Mouse (Mus musculus): ENCODE results near the gene Pth1r. TPM values are rescaled to one million over a fixed set of nuclear protein-coding genes. Genes with fewer than 3 reads are reported as not detected.

The Pth1r gene
- polyA plus RNA-seq, 1 experiment from 2014 or later: 49.7 TPM

DNA sequence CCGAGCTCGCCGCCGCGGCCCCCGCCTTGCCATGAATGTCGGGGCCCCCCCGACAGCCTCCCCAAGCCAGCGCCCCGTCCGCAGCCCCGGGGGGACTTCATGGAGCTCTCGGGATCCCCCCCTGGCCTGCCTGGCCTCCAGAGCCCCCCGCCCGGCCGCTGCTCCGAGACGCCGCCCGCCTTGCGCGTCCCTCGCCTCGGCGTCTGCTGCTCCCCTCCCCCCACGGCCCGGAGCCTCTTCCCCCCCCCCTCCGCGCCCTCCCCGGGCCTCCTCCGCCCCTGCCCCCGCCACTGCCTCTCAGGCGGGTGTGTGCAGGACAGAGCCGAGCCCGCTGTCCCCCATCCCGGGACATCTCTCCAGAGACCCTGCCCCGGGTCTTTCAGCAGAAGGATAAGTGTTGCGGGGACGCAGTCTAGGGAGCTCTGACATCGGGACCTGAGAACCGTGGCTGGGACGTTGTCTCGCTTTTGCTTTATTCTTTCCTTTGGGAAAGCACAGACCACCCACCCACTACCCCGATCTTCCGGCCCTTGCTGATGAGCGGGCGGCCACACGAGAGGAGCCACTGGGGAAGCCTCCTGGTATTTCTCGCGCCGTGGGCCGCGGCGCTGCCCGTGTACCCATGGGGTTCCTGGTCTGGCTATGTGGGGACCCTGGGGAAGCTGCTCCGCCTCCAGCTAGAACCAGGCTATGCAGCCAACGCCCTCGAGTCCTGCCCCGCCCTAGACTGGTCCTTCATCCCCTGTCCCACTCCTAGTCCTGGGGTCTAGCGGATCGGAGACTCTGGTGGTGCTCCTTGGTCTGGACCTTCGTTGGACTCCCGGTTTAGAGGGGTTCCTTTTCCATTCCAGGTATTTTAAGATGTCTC is 3.3 kb downstream of the Pth1r start:
- H3K4me3 ChIP-seq: peak overlapping the region; percentile 90
- no peak for DNase-seq (ENCODE audit: low spot score)
- WGBS: 2% methylated on average over 57 of the region's 63 CpGs
- H3K4me1 ChIP-seq: peaks cover 79% of the 10 kb centered on the region
- H3K36me3 ChIP-seq: peaks cover 17% of the 10 kb centered on the region; the same call in 1 of the 2 replicates
- H3K9me3 ChIP-seq: no peaks in the 10 kb centered on the region
- peaks cover 52% of the 10 kb centered on the region; the same call in 1 of the 2 replicates for H3K27me3 ChIP-seq (ENCODE audit: insufficient read depth, poor library complexity, severe bottlenecking)
- peak overlapping the region; percentile 98 for H3K27ac ChIP-seq

DNA sequence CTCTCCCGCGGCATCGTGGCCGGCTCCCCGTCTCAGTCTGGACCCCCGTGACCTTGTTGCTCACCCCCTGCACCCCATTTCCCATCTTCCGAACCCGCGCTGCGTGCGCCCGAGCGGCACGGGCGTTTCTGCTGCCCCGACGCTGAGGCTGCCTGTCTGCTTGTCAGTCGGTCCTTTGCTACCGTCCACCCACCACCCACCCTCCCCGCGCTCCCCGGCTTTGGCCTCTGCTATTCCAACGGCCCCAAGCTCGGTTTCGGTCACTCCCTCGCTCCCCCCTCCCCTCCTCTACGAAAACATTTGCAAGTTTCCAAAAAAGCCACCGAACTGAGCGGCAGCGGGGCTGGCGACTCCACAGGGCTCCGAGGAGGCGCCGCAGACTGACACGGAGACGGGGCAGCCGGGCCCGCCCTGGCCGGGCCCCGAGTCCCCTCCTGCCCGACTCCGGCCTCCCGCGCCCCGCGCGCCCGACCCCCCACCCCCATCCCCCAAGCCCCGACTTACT is 3.9 kb downstream of the Pth1r start:
- Histone ChIP-seq H3K27me3 (ENCODE audit: insufficient read depth, poor library complexity, severe bottlenecking) (peaks cover 45% of the 10 kb centered on the region; the same call in 1 of the 2 replicates), H3K36me3 (peaks cover 24% of the 10 kb centered on the region), H3K27ac (peak overlapping the region; percentile 98), H3K4me3 (peak overlapping the region; percentile 90), H3K9me3 (no peaks in the 10 kb centered on the region), H3K4me1 (peaks cover 72% of the 10 kb centered on the region)
- WGBS: under 1% methylated on average over 47 of the region's 49 CpGs
- DNase-seq (ENCODE audit: low spot score): no peak

- Histone ChIP-seq H3K36me3 (peaks cover 25% of the 10 kb centered on the region), H3K27ac (peak overlapping the region; percentile 98), H3K4me3 (peak overlapping the region; percentile 90), H3K27me3 (ENCODE audit: insufficient read depth, poor library complexity, severe bottlenecking) (peaks cover 45% of the 10 kb centered on the region; the same call in 1 of the 2 replicates), H3K4me1 (peaks cover 68% of the 10 kb centered on the region), H3K9me3 (no peaks in the 10 kb centered on the region)
- WGBS: under 1% methylated on average over 63 of the region's 71 CpGs
- DNase-seq (ENCODE audit: low spot score): no peak
These were observed 4.5 kb downstream of the Pth1r start for GRCm38 (mm10) chr9:110742295-110742950.

GRCm38 (mm10) chr9:110741711-110742294 is 5.1 kb downstream of the Pth1r start, which contains the start of gene Myl3:
Myl3 (plus strand) TSS chr9:110741861.
- no peak for DNase-seq (ENCODE audit: low spot score)
- Histone ChIP-seq H3K4me3 (peak within 1 kb of the TSS; percentile 90), H3K9me3 (no peaks in the 10 kb centered on the region), H3K27me3 (ENCODE audit: insufficient read depth, poor library complexity, severe bottlenecking) (peaks cover 45% of the 10 kb centered on the region; the same call in 1 of the 2 replicates), H3K36me3 (peaks cover 28% of the 10 kb centered on the region), H3K27ac (peak within 1 kb of the TSS; percentile 98), H3K4me1 (peaks cover 68% of the 10 kb centered on the region)
- WGBS: 2% methylated on average over 17 of the region's 17 CpGs

DNA sequence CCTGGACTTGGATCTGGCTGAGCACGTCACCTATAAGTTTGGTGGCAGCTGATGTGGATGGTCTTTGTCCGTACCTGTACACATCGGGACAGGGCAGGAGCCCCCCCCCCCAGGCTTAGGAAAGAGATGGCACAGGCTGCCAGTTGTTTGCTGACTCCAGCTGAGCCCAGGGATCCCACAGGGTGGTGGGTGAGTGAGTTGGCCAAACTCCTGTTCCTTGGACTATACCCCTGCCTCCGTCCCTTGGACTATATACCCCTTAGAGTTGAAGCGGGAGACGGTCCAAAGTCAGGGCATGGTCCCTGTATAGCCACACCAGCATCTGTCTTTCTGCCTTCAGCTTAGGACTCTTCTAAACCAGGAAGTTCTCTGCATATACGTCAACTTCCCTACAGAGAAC is 7.0 kb downstream of the Pth1r start:
- 85% methylated on average over 7 of the region's 7 CpGs for WGBS
- Histone ChIP-seq H3K4me3 (no peak overlapping the region), H3K4me1 (peaks cover 68% of the 10 kb centered on the region), H3K27ac (no peak overlapping the region), H3K27me3 (ENCODE audit: insufficient read depth, poor library complexity, severe bottlenecking) (peaks cover 38% of the 10 kb centered on the region; the same call in 1 of the 2 replicates), H3K9me3 (no peaks in the 10 kb centered on the region), H3K36me3 (peaks cover 34% of the 10 kb centered on the region)
- no peak for DNase-seq (ENCODE audit: low spot score)

- Histone ChIP-seq H3K9me3 (no peaks in the 10 kb centered on the region), H3K27ac (no peak overlapping the region), H3K36me3 (peaks cover 34% of the 10 kb centered on the region), H3K4me3 (no peak overlapping the region), H3K27me3 (ENCODE audit: insufficient read depth, poor library complexity, severe bottlenecking) (peaks cover 32% of the 10 kb centered on the region; the same call in 1 of the 2 replicates), H3K4me1 (peaks cover 69% of the 10 kb centered on the region)
- WGBS: 28% methylated on average over 1 of the region's 1 CpGs
- DNase-seq (ENCODE audit: low spot score): no peak
These were observed 8.9 kb downstream of the Pth1r start for GRCm38 (mm10) chr9:110738054-110738453.

DNA sequence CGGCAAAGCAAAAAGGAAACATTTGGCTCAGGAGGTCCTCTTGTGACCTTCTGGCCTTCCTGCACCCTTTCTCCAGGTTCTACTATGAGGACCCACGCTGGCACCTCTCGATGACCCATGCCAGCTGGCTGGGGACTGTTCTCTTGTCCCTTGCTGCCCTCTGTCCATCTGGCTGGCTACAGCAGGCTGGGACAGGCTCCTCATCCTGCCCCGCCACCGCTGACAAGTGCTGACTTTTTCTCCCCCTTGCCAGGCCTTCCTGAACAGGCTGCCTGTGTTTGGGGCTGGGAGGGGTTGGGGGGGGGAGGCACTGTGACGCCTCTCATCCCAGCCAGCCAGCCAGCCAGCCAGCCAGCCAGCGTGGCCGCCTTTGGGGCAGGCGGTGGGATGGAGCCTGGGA is 10.6 kb downstream of the Pth1r start:
- H3K27me3 ChIP-seq (ENCODE audit: insufficient read depth, poor library complexity, severe bottlenecking): peaks cover 29% of the 10 kb centered on the region; the same call in 1 of the 2 replicates
- no peak overlapping the region for H3K4me3 ChIP-seq
- peak overlapping the region; percentile 47; the same call in 1 of the 2 replicates for H3K27ac ChIP-seq
- no peak for DNase-seq (ENCODE audit: low spot score)
- H3K4me1 ChIP-seq: peaks cover 75% of the 10 kb centered on the region
- H3K9me3 ChIP-seq: no peaks in the 10 kb centered on the region
- H3K36me3 ChIP-seq: peaks cover 34% of the 10 kb centered on the region
- WGBS: 49% methylated on average over 9 of the region's 9 CpGs

DNA sequence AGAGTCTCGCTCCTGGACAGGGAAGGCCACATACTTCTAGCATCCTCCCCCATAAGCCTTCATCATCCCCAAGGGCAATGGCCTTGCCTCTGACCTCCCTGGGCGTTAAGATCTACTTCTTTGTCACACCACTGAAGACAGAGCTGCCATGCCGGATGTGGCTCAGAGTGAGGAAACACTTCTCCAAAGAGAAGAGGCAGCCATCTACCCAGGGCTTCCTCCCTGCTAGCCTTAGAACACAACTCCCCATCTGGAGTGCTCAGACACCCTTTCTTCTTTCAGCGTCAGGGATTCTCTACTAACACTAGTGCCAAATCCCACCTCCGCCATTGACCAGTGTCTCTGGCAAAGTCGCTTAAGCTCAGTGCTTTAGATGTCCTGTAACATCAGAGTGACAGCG is 12.8 kb downstream of the Pth1r start:
- no peak for DNase-seq (ENCODE audit: low spot score)
- Histone ChIP-seq H3K4me1 (peaks cover 75% of the 10 kb centered on the region), H3K36me3 (peaks cover 37% of the 10 kb centered on the region), H3K9me3 (no peaks in the 10 kb centered on the region), H3K4me3 (no peak overlapping the region), H3K27ac (no peak overlapping the region), H3K27me3 (ENCODE audit: insufficient read depth, poor library complexity, severe bottlenecking) (peaks cover 15% of the 10 kb centered on the region; the same call in 1 of the 2 replicates)
- 72% methylated on average over 7 of the region's 7 CpGs for WGBS

DNA sequence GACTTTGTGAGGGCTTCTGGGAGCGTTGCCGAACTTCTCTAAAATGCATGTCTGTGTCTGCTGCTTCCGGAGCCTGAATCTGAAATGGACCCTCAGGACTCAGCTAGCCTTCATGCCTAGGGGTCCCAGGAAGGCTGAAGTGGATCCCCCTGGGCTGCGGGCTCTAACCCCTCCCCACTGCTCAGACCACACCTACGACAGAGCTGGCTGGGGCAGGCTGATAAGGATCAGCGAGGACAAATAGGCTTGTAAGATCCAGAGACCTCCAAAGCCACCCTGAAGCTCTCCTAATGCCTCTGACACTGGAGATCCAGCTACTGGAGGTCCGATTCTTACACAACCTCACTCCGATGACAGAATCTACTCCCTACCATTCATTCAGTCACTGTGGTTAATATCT is 13.8 kb downstream of the Pth1r start:
- peak overlapping the region; percentile 78 for H3K27ac ChIP-seq

DNA sequence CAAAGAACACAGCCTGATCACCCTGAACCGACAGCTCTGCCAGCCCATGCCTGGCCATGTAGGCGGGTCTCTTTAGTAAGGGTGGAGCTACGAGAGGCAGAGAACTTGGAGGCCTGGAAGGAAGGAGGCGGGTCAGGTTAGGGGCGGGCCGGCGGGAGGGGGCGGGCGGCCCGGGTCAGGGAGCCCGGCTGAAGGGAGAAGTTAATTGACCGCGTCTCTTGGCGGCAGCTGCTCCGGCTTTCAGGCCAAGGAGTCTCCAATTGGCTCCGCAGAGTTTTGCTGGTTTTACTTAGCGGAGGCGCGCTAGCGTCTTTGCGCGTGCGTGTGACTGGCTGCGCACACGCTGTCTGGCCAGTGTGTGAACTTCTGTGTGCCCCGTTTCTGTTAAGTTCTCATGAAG is 14.3 kb downstream of the Pth1r start:
- peaks cover 77% of the 10 kb centered on the region for H3K4me1 ChIP-seq
- peak overlapping the region; percentile 78 for H3K27ac ChIP-seq
- DNase-seq (ENCODE audit: low spot score): peak; percentile 96
- H3K9me3 ChIP-seq: no peaks in the 10 kb centered on the region
- H3K36me3 ChIP-seq: peaks cover 39% of the 10 kb centered on the region
- 1% methylated on average over 26 of the region's 26 CpGs for WGBS
- peaks cover 29% of the 10 kb centered on the region for H3K27me3 ChIP-seq (ENCODE audit: insufficient read depth, poor library complexity, severe bottlenecking)
- H3K4me3 ChIP-seq: peak overlapping the region; percentile 58

More for the DNA sequence above, 13.8 kb downstream of the Pth1r start:
- no peaks in the 10 kb centered on the region for H3K9me3 ChIP-seq
- H3K36me3 ChIP-seq: peaks cover 36% of the 10 kb centered on the region
- 8% methylated on average over 8 of the region's 8 CpGs for WGBS
- peaks cover 24% of the 10 kb centered on the region for H3K27me3 ChIP-seq (ENCODE audit: insufficient read depth, poor library complexity, severe bottlenecking)
- no peak for DNase-seq (ENCODE audit: low spot score)
- peaks cover 75% of the 10 kb centered on the region for H3K4me1 ChIP-seq
- peak overlapping the region; percentile 58 for H3K4me3 ChIP-seq

- WGBS: 52% methylated on average over 4 of the region's 4 CpGs
- Histone ChIP-seq H3K4me3 (peak overlapping the region; percentile 58), H3K27ac (peak overlapping the region; percentile 78; the same call in 1 of the 2 replicates), H3K9me3 (no peaks in the 10 kb centered on the region), H3K36me3 (peaks cover 44% of the 10 kb centered on the region), H3K4me1 (peaks cover 77% of the 10 kb centered on the region), H3K27me3 (ENCODE audit: insufficient read depth, poor library complexity, severe bottlenecking) (peaks cover 37% of the 10 kb centered on the region)
- DNase-seq (ENCODE audit: low spot score): no peak
These were observed 15.1 kb downstream of the Pth1r start for GRCm38 (mm10) chr9:110731859-110732258.

DNA sequence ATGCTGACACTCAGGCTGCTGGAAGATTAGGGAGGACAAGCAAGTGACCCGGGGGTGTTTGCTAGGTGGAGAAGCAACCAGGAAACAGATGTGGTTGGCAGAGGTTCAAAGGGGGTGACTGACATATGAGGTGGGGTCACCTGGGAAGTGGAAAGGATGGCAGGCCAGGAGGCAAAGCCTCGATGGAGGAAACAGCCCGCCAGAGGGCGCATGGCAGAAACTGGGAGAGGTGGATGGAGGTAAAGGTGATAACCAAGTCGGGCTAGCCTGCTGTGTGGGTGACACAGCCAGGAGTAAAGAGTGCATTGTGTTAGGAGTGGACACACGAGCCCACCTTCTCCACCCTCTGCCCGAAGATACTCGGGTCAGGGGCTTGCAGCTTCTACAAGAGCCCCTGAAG is 17.1 kb downstream of the Pth1r start:
- H3K36me3 ChIP-seq: peaks cover 56% of the 10 kb centered on the region
- no peak for DNase-seq (ENCODE audit: low spot score)
- H3K4me3 ChIP-seq: no peak overlapping the region
- H3K27me3 ChIP-seq (ENCODE audit: insufficient read depth, poor library complexity, severe bottlenecking): peaks cover 47% of the 10 kb centered on the region
- H3K4me1 ChIP-seq: peaks cover 71% of the 10 kb centered on the region
- H3K27ac ChIP-seq: no peak overlapping the region
- WGBS: 20% methylated on average over 8 of the region's 8 CpGs
- H3K9me3 ChIP-seq: no peaks in the 10 kb centered on the region
